Mouse (Mus musculus): ENCODE measurements around the gene Sgta. TPM values are rescaled to one million over a fixed set of nuclear protein-coding genes. Genes with fewer than 3 reads are reported as not detected.

Gene Sgta
- total RNA-seq (2014; fragmentation: Nextera tagmentation) (69.9 and 71.1 TPM in 2 replicates), total RNA-seq (2017) (52.4 and 56.2 TPM in 2 replicates), polyA plus RNA-seq (2012) (178 and 186 TPM in 2 replicates)

GRCm38 (mm10) chr10:81059603-81060543 lies at the start of gene Sgta:
Sgta (minus strand) TSS chr10:81060181.
- TF ChIP-seq POLR2AphosphoS5 (IDR thresholded peaks at IDR 0.05; ENCODE audit: insufficient replicate concordance, low read depth, low read length) (no peak), TAL1 (conservative IDR thresholded peaks at IDR 0.05; ENCODE audit: low read depth, low read length) (no peak), CTCF (IDR thresholded peaks at IDR 0.05; ENCODE audit: low read depth, low read length) (no peak), GATA1 (IDR thresholded peaks at IDR 0.05; ENCODE audit: borderline replicate concordance, low read length) (no peak), GATA2 (IDR thresholded peaks at IDR 0.05; ENCODE audit: borderline replicate concordance, low read depth, low read length) (no peak)
- peak; percentile 93 for ATAC-seq (ENCODE audit: extremely low read depth, insufficient number of reproducible peaks, low FRiP score, poor library complexity, severe bottlenecking)
- Histone ChIP-seq H3K36me3 (replicated peaks) (peaks cover 41% of the 10 kb centered on the region), H3K4me3 (ENCODE audit: low read depth, low read length) (peak within 1 kb of the TSS; percentile 89), H3K27me3 (ENCODE audit: insufficient read depth, low read length) (peaks cover 4% of the 10 kb centered on the region; the same call in 1 of the 2 replicates), H3K4me1 (ENCODE audit: insufficient read depth, low read depth, low read length) (peaks cover 40% of the 10 kb centered on the region), H3K9me3 (replicated peaks) (0 out of 2 replicates have a peak, but pooled peaks cover 2% of the 10 kb centered on the region)
- peak; percentile 92 for DNase-seq (ENCODE audit: low spot score)

GRCm38 (mm10) chr10:81106113-81106721 lies 46.2 kb upstream of the Sgta start:
- TF ChIP-seq GATA2 (IDR thresholded peaks at IDR 0.05; ENCODE audit: borderline replicate concordance, low read depth, low read length), result no peak
- TF ChIP-seq POLR2AphosphoS5 (IDR thresholded peaks at IDR 0.05; ENCODE audit: insufficient replicate concordance, low read depth, low read length), result no peak
- TF ChIP-seq GATA1 (IDR thresholded peaks at IDR 0.05; ENCODE audit: borderline replicate concordance, low read length), result no peak
- no peak for TF ChIP-seq CTCF (IDR thresholded peaks at IDR 0.05; ENCODE audit: low read depth, low read length)
- TF ChIP-seq TAL1 (conservative IDR thresholded peaks at IDR 0.05; ENCODE audit: low read depth, low read length), result peak; percentile 73; the same call in 1 of the 2 replicates
- H3K4me3 ChIP-seq (ENCODE audit: low read depth, low read length), result peak overlapping the region; percentile 84
- no peaks in the 10 kb centered on the region for H3K9me3 ChIP-seq (replicated peaks)
- ATAC-seq (ENCODE audit: extremely low read depth, insufficient number of reproducible peaks, low FRiP score, poor library complexity, severe bottlenecking) (peak; percentile 69), DNase-seq (ENCODE audit: low spot score) (peak; percentile 80)
- no peaks in the 10 kb centered on the region for H3K27me3 ChIP-seq (ENCODE audit: insufficient read depth, low read length)
- peaks cover 71% of the 10 kb centered on the region for H3K4me1 ChIP-seq (ENCODE audit: insufficient read depth, low read depth, low read length)
- peaks cover 50% of the 10 kb centered on the region for H3K36me3 ChIP-seq (replicated peaks)

GRCm38 (mm10) chr10:81105565-81106112 lies 45.7 kb upstream of the Sgta start, which contains the start of gene Map2k2:
Map2k2 (plus strand) TSS chr10:81105915.
- TF ChIP-seq GATA2 (IDR thresholded peaks at IDR 0.05; ENCODE audit: borderline replicate concordance, low read depth, low read length) (no peak), TAL1 (conservative IDR thresholded peaks at IDR 0.05; ENCODE audit: low read depth, low read length) (no peak), CTCF (IDR thresholded peaks at IDR 0.05; ENCODE audit: low read depth, low read length) (no peak), POLR2AphosphoS5 (IDR thresholded peaks at IDR 0.05; ENCODE audit: insufficient replicate concordance, low read depth, low read length) (no peak), GATA1 (IDR thresholded peaks at IDR 0.05; ENCODE audit: borderline replicate concordance, low read length) (no peak)
- no peaks in the 10 kb centered on the region for H3K27me3 ChIP-seq (ENCODE audit: insufficient read depth, low read length)
- H3K4me3 ChIP-seq (ENCODE audit: low read depth, low read length), result peak within 1 kb of the TSS; percentile 84
- DNase-seq (ENCODE audit: low spot score) (peak; percentile 98), ATAC-seq (ENCODE audit: extremely low read depth, insufficient number of reproducible peaks, low FRiP score, poor library complexity, severe bottlenecking) (peak; percentile 58)
- peaks cover 69% of the 10 kb centered on the region for H3K4me1 ChIP-seq (ENCODE audit: insufficient read depth, low read depth, low read length)
- H3K36me3 ChIP-seq (replicated peaks), result peaks cover 45% of the 10 kb centered on the region
- H3K9me3 ChIP-seq (replicated peaks), result no peaks in the 10 kb centered on the region

- Histone ChIP-seq H3K9me3 (replicated peaks) (peaks cover 4% of the 10 kb centered on the region), H3K36me3 (replicated peaks) (no peaks in the 10 kb centered on the region), H3K4me1 (ENCODE audit: insufficient read depth, low read depth, low read length) (peaks cover 45% of the 10 kb centered on the region), H3K4me3 (ENCODE audit: low read depth, low read length) (peak overlapping the region; percentile 50; the same call in 1 of the 2 replicates), H3K27me3 (ENCODE audit: insufficient read depth, low read length) (peaks cover 57% of the 10 kb centered on the region)
- ATAC-seq (ENCODE audit: extremely low read depth, insufficient number of reproducible peaks, low FRiP score, poor library complexity, severe bottlenecking) (no peak), DNase-seq (ENCODE audit: low spot score) (peak; percentile 19)
- TF ChIP-seq TAL1 (conservative IDR thresholded peaks at IDR 0.05; ENCODE audit: low read depth, low read length), result no peak
- no peak for TF ChIP-seq CTCF (IDR thresholded peaks at IDR 0.05; ENCODE audit: low read depth, low read length)
- TF ChIP-seq POLR2AphosphoS5 (IDR thresholded peaks at IDR 0.05; ENCODE audit: insufficient replicate concordance, low read depth, low read length), result no peak
- TF ChIP-seq GATA1 (IDR thresholded peaks at IDR 0.05; ENCODE audit: borderline replicate concordance, low read length), result no peak
- TF ChIP-seq GATA2 (IDR thresholded peaks at IDR 0.05; ENCODE audit: borderline replicate concordance, low read depth, low read length), result no peak
These were observed 35.1 kb upstream of the Sgta start for GRCm38 (mm10) chr10:81094931-81095678.

- peak; percentile 27 for DNase-seq (ENCODE audit: low spot score)
- no peak overlapping the region for H3K4me3 ChIP-seq (ENCODE audit: low read depth, low read length)
- H3K27me3 ChIP-seq (ENCODE audit: insufficient read depth, low read length), result peaks cover 50% of the 10 kb centered on the region
- peaks cover 36% of the 10 kb centered on the region for H3K4me1 ChIP-seq (ENCODE audit: insufficient read depth, low read depth, low read length)
- no peak for ATAC-seq (ENCODE audit: extremely low read depth, insufficient number of reproducible peaks, low FRiP score, poor library complexity, severe bottlenecking)
- peaks cover 4% of the 10 kb centered on the region for H3K9me3 ChIP-seq (replicated peaks)
- H3K36me3 ChIP-seq (replicated peaks), result no peaks in the 10 kb centered on the region
- TF ChIP-seq GATA2 (IDR thresholded peaks at IDR 0.05; ENCODE audit: borderline replicate concordance, low read depth, low read length) (no peak), TAL1 (conservative IDR thresholded peaks at IDR 0.05; ENCODE audit: low read depth, low read length) (no peak), GATA1 (IDR thresholded peaks at IDR 0.05; ENCODE audit: borderline replicate concordance, low read length) (no peak), POLR2AphosphoS5 (IDR thresholded peaks at IDR 0.05; ENCODE audit: insufficient replicate concordance, low read depth, low read length) (no peak), CTCF (IDR thresholded peaks at IDR 0.05; ENCODE audit: low read depth, low read length) (no peak)
These were observed 32.7 kb upstream of the Sgta start for GRCm38 (mm10) chr10:81092465-81093250.
